Mouse (Mus musculus) liver, embryonic 13.5 days (tissue): Measurements from ENCODE around the gene St8sia6. TPM values are rescaled to one million over a fixed set of nuclear protein-coding genes. Genes with fewer than 3 reads are reported as not detected.

ENCODE experiments used
- ATAC-seq: fragments of 200-750 bp; cut with Nextera tagmentation; 2 replicates; pipeline ENCODE4 v1.8.0; 2017; ENCODE audit warnings: low read depth, mild to moderate bottlenecking, moderate number of reproducible peaks, moderate library complexity
- DNase-seq: peaks from one replicate; pipeline ENCODE4 v3.0.0; 2022
- H3K27ac ChIP-seq: fragments of 300-500 bp; sonication (generic); 2 replicates; pipeline ENCODE4 v1.5.1; 2015; ENCODE audit warnings: moderate library complexity, mild to moderate bottlenecking, inconsistent platforms
- H3K27me3 ChIP-seq: fragments of 300-500 bp; sonication (generic); 2 replicates; pipeline ENCODE4 v1.6.1; 2015; ENCODE audit warnings: mild to moderate bottlenecking, inconsistent platforms
- H3K36me3 ChIP-seq: fragments of 300-500 bp; sonication (generic); 2 replicates; pipeline ENCODE4 v1.6.1; 2015; ENCODE audit warnings: mild to moderate bottlenecking, inconsistent platforms
- H3K4me1 ChIP-seq: fragments of 300-500 bp; sonication (generic); replicated peaks from 2 replicates; pipeline ENCODE4 v1.6.1; 2015; ENCODE audit warnings: inconsistent platforms
- H3K4me2 ChIP-seq: fragments of 300-500 bp; sonication (generic); 2 replicates; pipeline ENCODE4 v1.6.1; 2015; ENCODE audit warnings: inconsistent platforms, mild to moderate bottlenecking, moderate library complexity
- H3K4me3 ChIP-seq: fragments of 300-500 bp; sonication (generic); replicated peaks from 2 replicates; pipeline ENCODE4 v1.5.1; 2015; ENCODE audit warnings: mild to moderate bottlenecking, inconsistent platforms
- H3K9ac ChIP-seq: fragments of 300-500 bp; sonication (generic); 2 replicates; pipeline ENCODE4 v1.6.1; 2015; ENCODE audit warnings: mild to moderate bottlenecking, inconsistent platforms
- H3K9me3 ChIP-seq: fragments of 300-500 bp; sonication (generic); replicated peaks from 2 replicates; pipeline ENCODE4 v1.6.1; 2016; ENCODE audit warnings: inconsistent platforms
- WGBS: fragments of 180-500 bp; shearing (Covaris S2); methylation state at CpG from one replicate; pipeline ENCODE4 v1.1.7; 2015; ENCODE audit not compliant: insufficient replicate concordance; 5-methylcytosine and 5-hydroxymethylcytosine counted together
- polyA plus RNA-seq: library from polyadenylated mRNA; unstranded; fragments of >200 nt; fragmentation: Nextera tagmentation; extraction: Ambion mirVana; gene quantifications from 2 replicates; pipeline ENCODE4 v1.2.1, GENCODE M21; 2015

The St8sia6 gene
- polyA plus RNA-seq = 0.09 TPM in 1 of 2 replicates, not detected in the other

DNA sequence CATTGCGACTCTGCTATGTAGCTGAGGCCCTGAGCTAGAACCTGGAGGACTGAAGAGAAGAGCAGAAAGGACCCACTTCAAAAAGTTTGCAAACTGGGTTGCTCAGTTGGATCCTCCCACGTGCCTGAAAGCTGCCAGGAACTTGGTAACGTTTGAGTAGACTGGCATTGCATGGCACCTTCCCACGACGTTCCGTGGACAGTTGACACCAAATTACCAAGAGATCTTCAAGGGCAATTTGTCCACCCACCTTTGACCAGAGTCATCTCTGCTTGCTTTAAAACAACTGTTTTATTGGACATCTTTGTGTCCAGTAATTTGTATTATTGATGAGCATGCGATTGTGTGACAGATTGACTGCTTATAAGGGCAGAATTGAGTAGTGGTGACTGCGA, at the start of gene St8sia6:
TSS of gene St8sia6 (minus strand) at position 96 of the 395 bp plus-strand sequence.
- peak within 1 kb of the TSS; percentile 54 for H3K4me3 ChIP-seq
- DNase-seq = no peak
- no peaks in the 10 kb centered on the region for H3K36me3 ChIP-seq
- H3K9ac ChIP-seq = no peak within 1 kb of the TSS
- peak within 1 kb of the TSS; percentile 71 for H3K4me2 ChIP-seq
- ATAC-seq = no peak
- H3K27ac ChIP-seq = no peak within 1 kb of the TSS
- no peaks in the 10 kb centered on the region for H3K9me3 ChIP-seq
- WGBS = 40% methylated on average over 8 of the region's 8 CpGs
- peaks cover 5% of the 10 kb centered on the region for H3K4me1 ChIP-seq
- H3K27me3 ChIP-seq = peaks cover 50% of the 10 kb centered on the region

DNA sequence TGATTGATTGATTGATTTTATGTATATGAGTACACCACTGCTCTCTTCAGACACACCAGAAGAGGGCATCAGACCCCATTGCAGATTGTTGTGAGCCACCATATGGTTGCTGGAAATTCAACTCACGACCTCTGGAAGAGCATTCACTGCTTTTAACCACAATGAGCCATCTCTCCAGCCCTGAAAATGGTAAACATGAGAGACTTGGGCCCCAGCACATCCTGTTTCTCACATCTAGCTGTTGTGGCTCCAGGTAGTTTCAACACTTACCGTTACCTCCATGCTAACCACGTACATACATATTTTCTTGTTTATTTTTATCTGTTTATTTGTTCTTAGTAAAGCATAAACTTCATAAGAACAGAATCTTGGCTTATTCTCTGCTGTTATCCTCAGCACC, 42.4 kb upstream of the St8sia6 start:
- no peak overlapping the region for H3K27ac ChIP-seq
- no peak for DNase-seq
- 49% methylated on average over 3 of the region's 3 CpGs for WGBS

DNA sequence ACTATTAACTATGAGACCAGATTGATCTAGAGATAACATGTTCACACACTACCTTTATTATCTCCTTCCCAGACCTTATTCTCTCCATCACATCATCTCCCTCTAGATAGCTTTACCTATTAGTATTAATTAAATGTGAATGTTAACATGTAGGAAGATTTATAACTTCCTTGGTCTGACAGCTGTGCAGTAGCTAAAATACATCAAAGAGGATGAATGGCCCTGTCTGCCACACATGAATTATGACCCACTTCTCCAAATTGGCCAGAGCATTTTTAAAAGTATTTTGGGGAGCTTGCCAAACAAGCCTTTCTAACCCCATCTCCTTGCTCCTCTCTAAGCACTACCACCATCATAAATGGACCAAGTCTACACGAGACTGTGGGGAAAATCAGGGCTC, 41.1 kb upstream of the St8sia6 start:
- 40% methylated on average over 1 of the region's 1 CpGs for WGBS
- no peaks in the 10 kb centered on the region for H3K27me3 ChIP-seq
- no peaks in the 10 kb centered on the region for H3K4me1 ChIP-seq
- H3K36me3 ChIP-seq = no peaks in the 10 kb centered on the region
- no peaks in the 10 kb centered on the region for H3K9me3 ChIP-seq
- DNase-seq = no peak
- H3K4me2 ChIP-seq = no peak overlapping the region
- no peak for ATAC-seq
- H3K27ac ChIP-seq = no peak overlapping the region
- no peak overlapping the region for H3K9ac ChIP-seq
- H3K4me3 ChIP-seq = no peak overlapping the region

More for the DNA sequence above, 42.4 kb upstream of the St8sia6 start:
- Histone ChIP-seq H3K9me3 (no peaks in the 10 kb centered on the region), H3K36me3 (no peaks in the 10 kb centered on the region), H3K9ac (no peak overlapping the region), H3K4me3 (no peak overlapping the region), H3K4me2 (no peak overlapping the region), H3K27me3 (no peaks in the 10 kb centered on the region), H3K4me1 (no peaks in the 10 kb centered on the region)
- ATAC-seq = no peak

DNA sequence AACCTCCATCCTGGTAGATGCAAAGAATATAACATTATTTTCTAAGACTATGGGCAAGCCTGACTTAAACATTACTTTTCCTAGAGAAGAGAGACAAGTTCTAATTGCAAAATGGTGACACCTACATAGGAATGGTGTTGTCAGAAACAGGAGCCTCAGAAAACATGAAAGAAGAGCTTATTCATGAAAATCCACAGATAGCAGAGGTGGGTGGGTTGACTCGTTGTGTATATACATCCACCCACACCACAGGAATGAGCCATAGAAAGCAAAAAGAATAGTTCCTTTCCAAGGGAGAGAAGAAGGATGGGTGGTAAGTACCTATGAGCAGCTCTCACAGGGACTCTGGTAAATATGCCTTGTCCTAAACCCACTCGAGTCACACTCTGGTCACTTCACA, 22.8 kb upstream of the St8sia6 start:
- ATAC-seq = no peak
- no peaks in the 10 kb centered on the region for H3K4me1 ChIP-seq

DNA sequence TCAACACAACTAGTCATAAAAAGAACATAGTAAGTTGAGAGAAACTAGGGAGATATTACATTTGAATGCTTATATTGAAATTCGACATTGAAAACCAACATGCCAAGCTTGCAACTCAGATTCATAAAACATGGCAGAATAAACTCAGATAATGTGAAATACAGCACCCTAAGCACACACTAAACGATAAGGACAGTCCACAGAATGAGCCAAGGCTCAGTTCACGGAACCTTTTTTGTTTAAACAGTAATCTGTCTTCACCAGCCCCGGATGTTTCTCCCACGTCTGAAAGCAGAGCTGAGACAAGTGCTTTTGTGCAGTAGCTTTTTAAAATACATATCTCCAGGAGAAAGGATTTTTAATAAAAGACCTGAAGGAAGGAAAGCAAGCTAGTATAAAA, 14.7 kb upstream of the St8sia6 start:
- H3K4me1 ChIP-seq = no peaks in the 10 kb centered on the region
- no peak for ATAC-seq
- 38% methylated on average over 5 of the region's 5 CpGs for WGBS
- DNase-seq = no peak
- H3K36me3 ChIP-seq = no peaks in the 10 kb centered on the region
- no peak overlapping the region for H3K9ac ChIP-seq
- no peak overlapping the region for H3K4me3 ChIP-seq
- no peaks in the 10 kb centered on the region for H3K27me3 ChIP-seq
- no peak overlapping the region for H3K4me2 ChIP-seq
- no peaks in the 10 kb centered on the region for H3K9me3 ChIP-seq
- no peak overlapping the region for H3K27ac ChIP-seq

More for the DNA sequence above, 22.8 kb upstream of the St8sia6 start:
- Histone ChIP-seq H3K36me3 (no peaks in the 10 kb centered on the region), H3K4me3 (no peak overlapping the region), H3K9me3 (no peaks in the 10 kb centered on the region), H3K4me2 (no peak overlapping the region), H3K27me3 (no peaks in the 10 kb centered on the region), H3K27ac (no peak overlapping the region), H3K9ac (no peak overlapping the region)
- no peak for DNase-seq
- WGBS = 47% methylated on average over 2 of the region's 2 CpGs

DNA sequence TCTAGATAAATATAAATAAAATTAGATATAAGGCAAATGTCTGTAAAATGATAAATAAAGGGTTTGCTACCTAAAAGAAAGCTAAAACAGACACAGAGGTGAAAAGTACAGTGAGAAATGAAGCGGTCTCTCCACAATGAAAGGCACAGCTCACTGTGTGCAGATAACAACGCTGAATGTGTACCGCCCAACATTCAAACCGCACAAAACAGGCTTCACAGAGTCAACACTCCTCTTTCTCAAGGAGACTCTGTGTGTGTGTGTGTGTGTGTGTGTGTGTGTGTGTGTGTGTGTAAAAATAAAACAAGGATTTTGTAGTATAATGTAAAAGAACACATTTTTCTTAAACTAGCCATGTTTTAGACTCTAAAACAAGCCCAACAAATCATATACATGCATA, 14.1 kb upstream of the St8sia6 start:
- no peaks in the 10 kb centered on the region for H3K4me1 ChIP-seq
- ATAC-seq (no peak), DNase-seq (no peak)
- H3K4me2 ChIP-seq = no peak overlapping the region
- H3K27me3 ChIP-seq = no peaks in the 10 kb centered on the region
- no peaks in the 10 kb centered on the region for H3K9me3 ChIP-seq
- WGBS = 46% methylated on average over 4 of the region's 4 CpGs
- no peak overlapping the region for H3K9ac ChIP-seq
- H3K27ac ChIP-seq = no peak overlapping the region
- H3K36me3 ChIP-seq = no peaks in the 10 kb centered on the region
- H3K4me3 ChIP-seq = no peak overlapping the region

DNA sequence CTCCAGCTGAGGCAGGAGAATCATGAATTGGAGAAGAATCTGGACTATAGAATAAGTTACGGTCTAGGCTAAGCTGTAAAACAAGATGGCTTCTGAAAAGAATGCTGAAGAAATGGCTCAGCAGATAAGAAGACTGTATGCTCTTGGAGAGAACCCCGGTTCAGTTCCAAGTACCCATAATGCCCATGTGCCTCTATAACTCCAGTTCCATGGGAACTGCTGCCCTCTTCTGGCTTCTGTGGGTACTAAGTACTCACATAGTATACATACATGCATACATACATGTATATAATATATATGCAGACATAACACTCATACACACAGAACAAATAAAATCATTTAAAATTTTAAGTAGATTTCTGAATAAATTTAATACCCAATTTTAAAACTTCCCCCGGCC, 12.3 kb upstream of the St8sia6 start:
- DNase-seq (no peak), ATAC-seq (no peak)
- Histone ChIP-seq H3K4me2 (no peak overlapping the region), H3K4me3 (no peak overlapping the region), H3K9ac (no peak overlapping the region), H3K27me3 (no peaks in the 10 kb centered on the region), H3K36me3 (no peaks in the 10 kb centered on the region), H3K27ac (no peak overlapping the region), H3K4me1 (no peaks in the 10 kb centered on the region), H3K9me3 (no peaks in the 10 kb centered on the region)
- WGBS = 71% methylated on average over 3 of the region's 3 CpGs

DNA sequence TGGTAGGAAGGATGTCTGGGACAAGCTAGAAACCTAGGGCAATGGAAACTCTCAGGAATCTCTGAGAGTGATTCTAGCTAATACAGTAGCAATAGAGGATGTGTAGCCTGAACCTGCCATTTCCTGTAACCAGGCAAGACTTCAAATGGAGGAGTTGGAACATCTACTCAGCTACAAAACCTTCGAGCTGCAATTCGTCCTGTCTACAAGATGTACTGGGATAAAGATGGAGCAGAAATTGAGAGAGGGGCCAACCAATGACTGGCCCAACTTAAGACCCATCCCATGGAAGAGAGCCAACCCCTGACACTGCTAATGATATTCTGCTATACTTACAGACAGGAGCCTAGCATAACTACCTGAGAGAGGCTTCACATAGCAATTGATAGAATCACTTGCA, 6.8 kb upstream of the St8sia6 start:
- 0 out of 2 replicates have a peak, but pooled peaks cover 5% of the 10 kb centered on the region for H3K27me3 ChIP-seq
- 51% methylated on average over 2 of the region's 2 CpGs for WGBS
- H3K9ac ChIP-seq = no peak overlapping the region
- H3K9me3 ChIP-seq = no peaks in the 10 kb centered on the region
- H3K4me3 ChIP-seq = no peak overlapping the region
- ATAC-seq (no peak), DNase-seq (no peak)
- H3K27ac ChIP-seq = no peak overlapping the region
- H3K4me2 ChIP-seq = no peak overlapping the region
- no peaks in the 10 kb centered on the region for H3K36me3 ChIP-seq
- H3K4me1 ChIP-seq = no peaks in the 10 kb centered on the region

DNA sequence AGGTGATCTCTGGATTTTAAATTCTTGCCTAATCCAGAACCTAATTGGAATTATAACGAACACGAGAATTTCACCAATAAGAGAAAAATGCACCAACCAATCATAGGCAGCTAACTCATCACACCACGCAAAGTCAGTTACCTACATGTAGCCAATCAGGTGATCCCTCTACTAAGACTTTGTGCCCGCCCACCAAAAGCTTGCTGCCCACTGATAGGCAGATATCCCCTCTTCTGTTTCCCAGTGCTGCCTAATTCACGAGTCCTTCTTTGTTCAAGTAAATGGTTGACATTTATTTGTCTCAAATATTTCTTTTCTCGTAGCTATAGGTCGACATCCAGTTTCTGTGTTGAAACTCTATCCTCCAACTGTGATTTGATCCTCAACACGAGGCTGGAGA, 582 bp upstream of the St8sia6 start:
- H3K36me3 ChIP-seq = no peaks in the 10 kb centered on the region
- peaks cover 5% of the 10 kb centered on the region for H3K4me1 ChIP-seq
- WGBS = 56% methylated on average over 8 of the region's 8 CpGs
- ATAC-seq = no peak
- no peak overlapping the region for H3K9ac ChIP-seq
- no peak overlapping the region for H3K4me3 ChIP-seq
- no peak overlapping the region for H3K27ac ChIP-seq
- H3K9me3 ChIP-seq = no peaks in the 10 kb centered on the region
- no peak overlapping the region for H3K4me2 ChIP-seq
- peaks cover 50% of the 10 kb centered on the region for H3K27me3 ChIP-seq
- DNase-seq = no peak

DNA sequence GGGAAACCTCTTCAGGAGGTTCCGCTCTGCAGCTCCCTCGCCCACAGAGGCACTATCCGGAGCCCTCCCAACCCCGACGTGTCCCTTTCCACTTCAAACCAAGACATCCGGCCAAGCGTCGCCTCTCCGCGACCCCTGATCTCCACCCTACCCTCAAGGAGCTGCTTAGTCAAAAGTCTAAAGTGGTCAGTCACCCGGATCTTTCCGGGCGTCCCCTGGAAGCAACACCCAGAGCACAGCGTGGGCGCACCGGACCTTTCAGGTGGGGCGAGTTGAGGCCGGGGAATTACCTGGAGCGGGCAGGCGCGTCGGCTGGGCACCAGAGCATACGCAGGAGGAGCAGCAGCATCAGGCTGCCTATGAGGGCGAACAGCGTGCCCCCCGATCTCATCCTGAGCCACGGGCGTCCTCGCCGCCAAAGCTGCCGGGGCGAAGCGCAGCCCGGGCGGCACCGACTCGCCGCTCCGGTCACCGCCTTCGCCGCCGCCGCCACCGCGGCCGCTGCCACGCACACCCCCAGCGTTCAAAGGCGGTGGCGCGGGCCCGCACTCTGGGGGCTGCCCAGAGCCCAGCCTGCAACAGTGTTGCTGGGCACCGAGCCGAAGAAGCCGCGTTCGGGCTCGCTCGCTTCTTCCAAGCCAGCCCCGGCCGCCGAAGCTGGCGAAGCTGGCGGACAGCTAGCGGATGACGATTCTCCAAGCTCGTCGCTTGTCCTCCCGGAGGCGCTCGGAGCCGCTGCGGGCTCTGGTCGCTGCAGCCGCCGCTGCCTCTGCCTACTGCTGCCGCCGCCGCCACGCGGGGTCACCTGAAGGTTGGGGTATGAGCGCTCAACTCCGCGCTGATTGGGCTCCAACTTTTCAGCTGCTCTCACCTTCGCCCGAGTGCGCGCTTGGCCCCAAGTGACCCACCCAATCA, 553 bp downstream of the St8sia6 start:
- Histone ChIP-seq H3K9ac (no peak overlapping the region), H3K4me2 (peak overlapping the region; percentile 71), H3K4me3 (peak overlapping the region; percentile 54), H3K27me3 (peaks cover 50% of the 10 kb centered on the region), H3K4me1 (peaks cover 5% of the 10 kb centered on the region), H3K36me3 (no peaks in the 10 kb centered on the region), H3K9me3 (no peaks in the 10 kb centered on the region), H3K27ac (no peak overlapping the region)
- WGBS = 1% methylated on average over 87 of the region's 89 CpGs
- ATAC-seq = no peak
- DNase-seq = no peak

DNA sequence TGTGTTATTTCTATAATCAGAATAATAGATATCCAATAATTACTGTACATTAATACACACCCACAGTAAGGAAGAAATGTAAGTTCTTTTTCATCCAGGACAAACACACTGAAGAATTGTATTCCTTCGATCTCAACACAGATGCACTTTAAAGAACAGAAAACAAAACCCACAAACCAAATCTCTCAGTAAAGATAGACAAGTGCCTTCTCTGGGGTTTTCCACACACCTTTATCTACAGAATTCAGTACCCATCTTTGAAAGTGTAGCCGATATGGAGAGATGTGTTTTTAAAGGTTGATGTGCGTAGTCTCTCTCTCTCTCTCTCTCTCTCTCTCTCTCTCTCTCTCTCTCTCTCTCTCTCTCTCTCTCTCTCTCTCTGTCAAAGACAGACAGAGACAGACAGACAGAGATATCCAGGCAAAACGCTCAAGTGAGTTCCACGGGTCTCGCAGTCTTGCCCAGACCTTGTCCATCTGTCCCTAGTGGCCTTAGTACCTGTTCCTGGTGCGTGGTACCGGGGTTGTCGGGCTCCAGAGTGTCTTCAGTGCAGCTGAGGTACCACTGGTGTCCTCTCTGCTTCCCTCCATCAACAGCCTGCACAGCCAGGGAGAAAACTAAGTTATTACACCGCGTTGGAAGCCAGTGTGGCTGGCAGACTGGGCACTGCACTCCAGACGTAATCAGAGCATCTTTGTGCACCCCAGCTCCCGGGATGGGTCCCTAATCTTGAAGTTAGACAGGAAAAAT, 1.4 kb downstream of the St8sia6 start:
- 37% methylated on average over 13 of the region's 13 CpGs for WGBS
- no peak for DNase-seq
- Histone ChIP-seq H3K27ac (no peak overlapping the region), H3K4me3 (peak overlapping the region; percentile 54; the same call in 1 of the 2 replicates), H3K9ac (no peak overlapping the region), H3K9me3 (no peaks in the 10 kb centered on the region), H3K4me1 (peaks cover 5% of the 10 kb centered on the region), H3K4me2 (peak overlapping the region; percentile 71; the same call in 1 of the 2 replicates), H3K36me3 (no peaks in the 10 kb centered on the region), H3K27me3 (peaks cover 50% of the 10 kb centered on the region)
- no peak for ATAC-seq
